ENCODE assay signal across 8 mouse cellular contexts in genomic region chr7:143501643-143502417, GRCm38 (mm10). TPM values are rescaled to one million over a fixed set of nuclear protein-coding genes. Genes with fewer than 3 reads are reported as not detected.
DNase-seq lines count a peak whose midpoint lies in the region; ATAC-seq and TF ChIP-seq lines count a peak whose summit lies in the region.

No protein-coding gene starts in this region.

- peak; percentile 50 to 58 for DNase-seq in cerebellum, postnatal 14 days
- DNase-seq in cerebellum, adult 9-11 months: no peak
- peak; percentile 58 for DNase-seq in embryonic facial prominence, embryonic 10.5 days (ENCODE audit: low spot score)
- peak; percentile 39 to 66 for DNase-seq in heart, postnatal 10 days
- DNase-seq in layer of hippocampus, postnatal 36 days: peak; percentile 16 to 26

- H3K36me3 ChIP-seq in E14TG2a.4 (ENCODE audit: insufficient read depth, low read length): peaks cover 6% of the 10 kb centered on the region; the same call in 1 of the 2 replicates
- no peaks in the 10 kb centered on the region for H3K36me3 ChIP-seq in embryonic facial prominence, embryonic 10.5 days (replicated peaks)
- no peaks in the 10 kb centered on the region for H3K36me3 ChIP-seq in megakaryocyte, embryonic 14.5 days (replicated peaks; ENCODE audit: low read length)
- no peaks in the 10 kb centered on the region for H3K36me3 ChIP-seq in stomach, embryonic 14.5 days (ENCODE audit: control insufficient read depth, insufficient read depth, low read length)

- H3K9ac ChIP-seq in stomach, embryonic 14.5 days (replicated peaks; ENCODE audit: low read depth, low read length): peak overlapping the region; percentile 21; the same call in 1 of the 2 replicates

- 5% methylated on average over 55 of the region's 55 CpGs for WGBS in embryonic facial prominence, embryonic 10.5 days
- WGBS in stomach, embryonic 14.5 days: 2% methylated on average over 55 of the region's 55 CpGs

- H3K4me2 ChIP-seq in stomach, embryonic 14.5 days (replicated peaks; ENCODE audit: low read depth, low read length): peak overlapping the region; percentile 94

- no peaks in the 10 kb centered on the region for H3K9me3 ChIP-seq in E14TG2a.4 (ENCODE audit: low read length)
- no peaks in the 10 kb centered on the region for H3K9me3 ChIP-seq in embryonic facial prominence, embryonic 10.5 days
- H3K9me3 ChIP-seq in megakaryocyte, embryonic 14.5 days: no peaks in the 10 kb centered on the region
- H3K9me3 ChIP-seq in stomach, embryonic 14.5 days (ENCODE audit: control insufficient read depth, low read depth, low read length): no peaks in the 10 kb centered on the region

- no peak overlapping the region for H3K27ac ChIP-seq in embryonic facial prominence, embryonic 10.5 days (replicated peaks)
- no peak overlapping the region for H3K27ac ChIP-seq in stomach, embryonic 14.5 days (ENCODE audit: low read length)

- ATAC-seq in stomach, embryonic 14.5 days (ENCODE audit: insufficient number of reproducible peaks, insufficient read depth, low FRiP score, low read depth): no peak

- peaks cover 83% of the 10 kb centered on the region for H3K4me1 ChIP-seq in E14TG2a.4 (replicated peaks; ENCODE audit: low read depth, low read length)
- H3K4me1 ChIP-seq in embryonic facial prominence, embryonic 10.5 days: peaks cover 15% of the 10 kb centered on the region
- H3K4me1 ChIP-seq in megakaryocyte, embryonic 14.5 days: peaks cover 29% of the 10 kb centered on the region
- peaks cover 4% of the 10 kb centered on the region; the same call in 1 of the 2 replicates for H3K4me1 ChIP-seq in stomach, embryonic 14.5 days (ENCODE audit: control insufficient read depth, insufficient read depth, low read length)

- intact Hi-C loops in heart, postnatal 10 days (cut with DNase I): no loop called here

- peaks cover 48% of the 10 kb centered on the region for H3K27me3 ChIP-seq in E14TG2a.4 (ENCODE audit: insufficient read depth, low read length)
- peaks cover 85% of the 10 kb centered on the region for H3K27me3 ChIP-seq in embryonic facial prominence, embryonic 10.5 days (replicated peaks; ENCODE audit: low read depth, poor library complexity, severe bottlenecking)
- peaks cover 84% of the 10 kb centered on the region for H3K27me3 ChIP-seq in megakaryocyte, embryonic 14.5 days (replicated peaks)
- H3K27me3 ChIP-seq in stomach, embryonic 14.5 days (ENCODE audit: control insufficient read depth, insufficient read depth, low read length): peaks cover 19% of the 10 kb centered on the region

- no peak for TF ChIP-seq CTCF in E14TG2a.4 (conservative IDR thresholded peaks at IDR 0.05; ENCODE audit: low read length)

- H3K4me3 ChIP-seq in E14TG2a.4 (replicated peaks; ENCODE audit: low read length): peak overlapping the region; percentile 81
- H3K4me3 ChIP-seq in embryonic facial prominence, embryonic 10.5 days: peak overlapping the region; percentile 55
- peak overlapping the region; percentile 90 for H3K4me3 ChIP-seq in megakaryocyte, embryonic 14.5 days (replicated peaks)
- H3K4me3 ChIP-seq in stomach, embryonic 14.5 days (ENCODE audit: low read depth, low read length): peak overlapping the region; percentile 41

RNA-seq across cellular contexts. Expression of gene Phlda2, which starts 1.1 kb away (rescaled TPM):
- polyA plus RNA-seq in embryonic facial prominence, embryonic 10.5 days (2016; fragmentation: Nextera tagmentation; extraction: Ambion mirVana): 2.7 and 2.9 TPM in 2 replicates
- total RNA-seq in heart, postnatal 10 days (2021): not detected
- total RNA-seq in layer of hippocampus, postnatal 36 days (2021): not detected
- 2.3 TPM in 1 of 2 replicates, not detected in the other for polyA plus RNA-seq in megakaryocyte, embryonic 14.5 days (2012; ENCODE audit: insufficient read depth, low replicate concordance)
- 4.6 and 5.9 TPM in 2 replicates for polyA plus RNA-seq in stomach, embryonic 14.5 days (2014; fragmentation: Nextera tagmentation; extraction: Ambion mirVana)

RNA-seq across cellular contexts. Expression of gene Slc22a18, which starts 28.3 kb away (rescaled TPM):
- polyA plus RNA-seq in embryonic facial prominence, embryonic 10.5 days (2016; fragmentation: Nextera tagmentation; extraction: Ambion mirVana): 0.26 and 0.96 TPM in 2 replicates
- under 1 TPM; 0.43 to 0.50 TPM for total RNA-seq in heart, postnatal 10 days (2021)
- total RNA-seq in layer of hippocampus, postnatal 36 days (2021): under 1 TPM; 0.28 to 0.65 TPM
- 0.32 TPM in 1 of 2 replicates, not detected in the other for polyA plus RNA-seq in megakaryocyte, embryonic 14.5 days (2012; ENCODE audit: insufficient read depth, low replicate concordance)
- polyA plus RNA-seq in stomach, embryonic 14.5 days (2014; fragmentation: Nextera tagmentation; extraction: Ambion mirVana): 9.2 and 9.8 TPM in 2 replicates

RNA-seq across cellular contexts. Expression of gene Cdkn1c, which starts 41.0 kb away (rescaled TPM):
- 355 and 407 TPM in 2 replicates for polyA plus RNA-seq in embryonic facial prominence, embryonic 10.5 days (2016; fragmentation: Nextera tagmentation; extraction: Ambion mirVana)
- 10 to 100 TPM; 47.2 to 48.0 TPM for total RNA-seq in heart, postnatal 10 days (2021)
- total RNA-seq in layer of hippocampus, postnatal 36 days (2021): 1 to 10 TPM; 3.6 to 6.7 TPM
- polyA plus RNA-seq in megakaryocyte, embryonic 14.5 days (2012; ENCODE audit: insufficient read depth, low replicate concordance): 0.66 TPM in 1 of 2 replicates, not detected in the other
- 824 and 970 TPM in 2 replicates for polyA plus RNA-seq in stomach, embryonic 14.5 days (2014; fragmentation: Nextera tagmentation; extraction: Ambion mirVana)

RNA-seq across cellular contexts. Expression of gene Nap1l4, which starts 47.1 kb away (rescaled TPM):
- 377 and 391 TPM in 2 replicates for polyA plus RNA-seq in embryonic facial prominence, embryonic 10.5 days (2016; fragmentation: Nextera tagmentation; extraction: Ambion mirVana)
- 100 to 1,000 TPM; 192 to 197 TPM for total RNA-seq in heart, postnatal 10 days (2021)
- total RNA-seq in layer of hippocampus, postnatal 36 days (2021): 100 to 1,000 TPM; 114 to 122 TPM
- 5.7 and 38.9 TPM in 2 replicates for polyA plus RNA-seq in megakaryocyte, embryonic 14.5 days (2012; ENCODE audit: insufficient read depth, low replicate concordance)
- polyA plus RNA-seq in stomach, embryonic 14.5 days (2014; fragmentation: Nextera tagmentation; extraction: Ambion mirVana): 109 and 120 TPM in 2 replicates

Comparison
In these comparisons a context has a peak if more than half of its experiments do, and no peak if none do; other contexts are left out.
1. RNA of gene Cdkn1c, which starts 41.0 kb away (polyA plus RNA-seq): 824 to 970 TPM in stomach, embryonic 14.5 days and 355 to 407 TPM in embryonic facial prominence, embryonic 10.5 days; 0.66 TPM in megakaryocyte, embryonic 14.5 days; every median in the first group is over 100 times any median in the second.
2. Peak in every context shown above with its lines, with median percentiles within 50 percentile points of each other: H3K4me3 ChIP-seq.